Mouse (Mus musculus): ENCODE measurements around the gene Papss2. TPM values are rescaled to one million over a fixed set of nuclear protein-coding genes. Genes with fewer than 3 reads are reported as not detected.

Gene Papss2
- polyA plus RNA-seq, 1 experiment, result 4.9 TPM

DNA sequence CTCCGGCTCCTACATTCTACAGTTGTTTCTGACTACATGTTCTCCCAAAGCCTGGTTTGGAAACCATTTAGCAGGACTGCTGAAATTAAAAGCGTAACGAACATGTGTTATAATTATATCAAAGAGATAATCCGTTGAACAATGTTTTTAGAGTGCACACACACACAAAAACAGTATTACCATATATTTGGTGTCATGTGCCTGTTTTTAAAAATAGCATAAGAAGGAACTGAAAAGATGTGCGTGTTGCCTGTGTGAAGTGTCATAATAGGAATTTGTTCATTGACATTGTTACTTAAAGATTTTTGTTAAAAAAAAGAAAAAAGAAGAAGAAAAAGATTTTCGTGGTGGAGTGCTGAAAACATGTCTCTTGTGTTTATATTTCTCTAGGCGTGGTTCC, 50.3 kb downstream of the Papss2 start:
- Histone ChIP-seq H3K4me1 (ENCODE audit: control insufficient read depth, insufficient read depth, low read length) (no peaks in the 10 kb centered on the region), H3K27ac (ENCODE audit: insufficient read depth, low read length) (no peak overlapping the region), H3K27me3 (ENCODE audit: control insufficient read depth, insufficient read depth, low read length) (no peaks in the 10 kb centered on the region; the same call in 1 of the 2 replicates), H3K4me3 (replicated peaks; ENCODE audit: insufficient read depth, low read depth, low read length) (no peak overlapping the region)
- DNase-seq, result no peak
- no peak for TF ChIP-seq POLR2A (IDR thresholded peaks at IDR 0.05; ENCODE audit: borderline replicate concordance, insufficient read depth, low read length)
- TF ChIP-seq CTCF (IDR thresholded peaks at IDR 0.05; ENCODE audit: borderline replicate concordance, insufficient read depth, low read depth, low read length), result no peak
- WGBS, result 92% methylated on average over 7 of the region's 7 CpGs

DNA sequence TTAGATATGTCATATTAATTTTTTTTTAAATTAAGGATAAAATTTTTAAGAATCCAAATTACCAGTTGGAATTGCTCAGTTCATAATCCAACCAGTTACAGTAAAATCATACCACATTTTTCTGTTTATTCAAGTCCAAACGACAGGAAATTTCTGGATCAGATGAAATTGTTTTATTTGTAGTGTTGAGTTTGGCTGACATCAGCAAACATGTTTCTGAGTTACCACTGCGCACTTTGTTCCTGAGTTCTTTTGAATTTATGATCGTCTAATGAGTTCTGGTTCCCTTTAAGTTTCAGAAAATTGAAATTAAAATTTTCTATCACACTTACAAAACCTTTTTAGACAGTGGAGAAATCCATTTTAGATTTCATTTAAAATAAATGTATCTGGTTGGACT, 50.8 kb downstream of the Papss2 start:
- TF ChIP-seq CTCF (IDR thresholded peaks at IDR 0.05; ENCODE audit: borderline replicate concordance, insufficient read depth, low read depth, low read length), result no peak
- no peak for TF ChIP-seq POLR2A (IDR thresholded peaks at IDR 0.05; ENCODE audit: borderline replicate concordance, insufficient read depth, low read length)
- no peaks in the 10 kb centered on the region for H3K4me1 ChIP-seq (ENCODE audit: control insufficient read depth, insufficient read depth, low read length)
- no peak overlapping the region for H3K27ac ChIP-seq (ENCODE audit: insufficient read depth, low read length)
- no peaks in the 10 kb centered on the region; the same call in 1 of the 2 replicates for H3K27me3 ChIP-seq (ENCODE audit: control insufficient read depth, insufficient read depth, low read length)
- no peak overlapping the region for H3K4me3 ChIP-seq (replicated peaks; ENCODE audit: insufficient read depth, low read depth, low read length)
- no peak for DNase-seq
- 93% methylated on average over 3 of the region's 3 CpGs for WGBS

DNA sequence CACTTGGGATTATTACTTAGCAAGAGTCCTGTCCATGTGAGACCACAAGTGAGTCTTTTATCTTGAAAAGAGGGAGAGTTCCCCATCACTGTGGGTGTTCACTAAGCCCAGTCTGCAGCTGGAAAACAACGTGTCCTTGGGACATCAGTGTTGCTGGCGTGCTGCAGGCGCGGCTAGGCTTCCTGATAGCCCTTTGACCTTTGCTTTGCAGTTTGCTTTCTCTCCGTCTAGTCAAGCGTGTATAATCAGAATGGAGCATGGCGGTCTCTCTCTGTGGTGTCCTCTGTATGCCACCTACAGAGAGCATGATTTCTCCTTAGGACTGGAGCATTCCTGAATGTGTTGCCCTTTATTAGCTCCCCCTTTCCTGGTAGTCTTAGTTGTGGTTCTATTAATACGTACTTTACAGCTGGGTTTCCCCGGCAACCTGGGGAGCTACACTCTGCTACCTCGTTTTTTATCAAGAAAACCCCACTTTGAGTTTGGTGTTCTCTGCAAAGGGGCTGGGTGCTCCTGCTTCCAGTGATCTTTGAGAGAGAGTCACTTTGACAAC, 52.5 kb downstream of the Papss2 start:
- DNase-seq, result no peak
- WGBS, result 26% methylated on average over 10 of the region's 10 CpGs
- Histone ChIP-seq H3K4me3 (replicated peaks; ENCODE audit: insufficient read depth, low read depth, low read length) (no peak overlapping the region), H3K27ac (ENCODE audit: insufficient read depth, low read length) (no peak overlapping the region), H3K4me1 (ENCODE audit: control insufficient read depth, insufficient read depth, low read length) (no peaks in the 10 kb centered on the region), H3K27me3 (ENCODE audit: control insufficient read depth, insufficient read depth, low read length) (no peaks in the 10 kb centered on the region; the same call in 1 of the 2 replicates)
- TF ChIP-seq POLR2A (IDR thresholded peaks at IDR 0.05; ENCODE audit: borderline replicate concordance, insufficient read depth, low read length) (no peak), CTCF (IDR thresholded peaks at IDR 0.05; ENCODE audit: borderline replicate concordance, insufficient read depth, low read depth, low read length) (no peak)

DNA sequence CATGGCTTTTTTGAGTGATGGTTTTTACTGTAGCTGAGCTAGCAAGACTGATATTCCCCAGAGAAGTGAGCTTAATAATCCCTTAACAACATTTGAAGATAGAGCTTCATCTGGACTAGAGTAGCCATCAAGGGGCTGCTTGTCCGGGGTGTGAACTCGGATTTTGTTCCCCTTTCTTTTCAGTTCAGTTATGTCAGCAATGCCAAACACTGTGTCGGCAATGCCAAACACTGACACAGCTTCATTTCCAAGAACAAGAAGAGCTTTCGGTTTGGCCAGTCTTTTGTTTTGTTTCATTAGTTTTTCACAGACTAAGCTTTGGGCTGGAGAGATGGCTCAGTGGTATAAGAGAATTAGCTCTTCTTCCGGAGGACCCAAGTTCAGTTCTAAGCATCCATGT, 55.5 kb downstream of the Papss2 start:
- Histone ChIP-seq H3K4me3 (replicated peaks; ENCODE audit: insufficient read depth, low read depth, low read length) (no peak overlapping the region), H3K27me3 (ENCODE audit: control insufficient read depth, insufficient read depth, low read length) (no peaks in the 10 kb centered on the region), H3K27ac (ENCODE audit: insufficient read depth, low read length) (no peak overlapping the region), H3K4me1 (ENCODE audit: control insufficient read depth, insufficient read depth, low read length) (no peaks in the 10 kb centered on the region)
- TF ChIP-seq CTCF (IDR thresholded peaks at IDR 0.05; ENCODE audit: borderline replicate concordance, insufficient read depth, low read depth, low read length) (no peak), POLR2A (IDR thresholded peaks at IDR 0.05; ENCODE audit: borderline replicate concordance, insufficient read depth, low read length) (no peak)
- DNase-seq, result no peak
- 74% methylated on average over 5 of the region's 5 CpGs for WGBS

DNA sequence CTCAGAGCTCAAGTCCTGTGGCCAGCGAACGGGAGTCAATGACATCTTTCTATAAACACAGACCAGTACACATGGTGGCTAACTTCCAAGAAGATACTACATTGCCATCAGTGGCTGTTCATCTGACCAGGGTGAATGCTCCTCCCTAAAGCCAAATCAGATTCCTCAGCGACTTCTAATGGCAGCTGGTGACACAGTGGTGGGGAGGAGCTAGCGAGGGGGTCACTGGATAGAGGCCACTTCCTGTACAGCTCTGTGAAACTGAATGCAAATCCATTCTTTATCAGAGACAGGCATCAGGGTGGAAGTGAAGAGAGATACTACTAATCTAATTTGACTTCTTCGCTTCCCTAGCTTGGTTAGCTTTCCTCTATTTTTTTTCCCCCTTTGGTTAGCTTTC, 57.5 kb downstream of the Papss2 start:
- Histone ChIP-seq H3K27me3 (ENCODE audit: control insufficient read depth, insufficient read depth, low read length) (no peaks in the 10 kb centered on the region), H3K4me3 (replicated peaks; ENCODE audit: insufficient read depth, low read depth, low read length) (no peak overlapping the region), H3K4me1 (ENCODE audit: control insufficient read depth, insufficient read depth, low read length) (no peaks in the 10 kb centered on the region), H3K27ac (ENCODE audit: insufficient read depth, low read length) (no peak overlapping the region)
- WGBS, result 56% methylated on average over 5 of the region's 5 CpGs
- no peak for DNase-seq
- TF ChIP-seq POLR2A (IDR thresholded peaks at IDR 0.05; ENCODE audit: borderline replicate concordance, insufficient read depth, low read length) (no peak), CTCF (IDR thresholded peaks at IDR 0.05; ENCODE audit: borderline replicate concordance, insufficient read depth, low read depth, low read length) (no peak)

DNA sequence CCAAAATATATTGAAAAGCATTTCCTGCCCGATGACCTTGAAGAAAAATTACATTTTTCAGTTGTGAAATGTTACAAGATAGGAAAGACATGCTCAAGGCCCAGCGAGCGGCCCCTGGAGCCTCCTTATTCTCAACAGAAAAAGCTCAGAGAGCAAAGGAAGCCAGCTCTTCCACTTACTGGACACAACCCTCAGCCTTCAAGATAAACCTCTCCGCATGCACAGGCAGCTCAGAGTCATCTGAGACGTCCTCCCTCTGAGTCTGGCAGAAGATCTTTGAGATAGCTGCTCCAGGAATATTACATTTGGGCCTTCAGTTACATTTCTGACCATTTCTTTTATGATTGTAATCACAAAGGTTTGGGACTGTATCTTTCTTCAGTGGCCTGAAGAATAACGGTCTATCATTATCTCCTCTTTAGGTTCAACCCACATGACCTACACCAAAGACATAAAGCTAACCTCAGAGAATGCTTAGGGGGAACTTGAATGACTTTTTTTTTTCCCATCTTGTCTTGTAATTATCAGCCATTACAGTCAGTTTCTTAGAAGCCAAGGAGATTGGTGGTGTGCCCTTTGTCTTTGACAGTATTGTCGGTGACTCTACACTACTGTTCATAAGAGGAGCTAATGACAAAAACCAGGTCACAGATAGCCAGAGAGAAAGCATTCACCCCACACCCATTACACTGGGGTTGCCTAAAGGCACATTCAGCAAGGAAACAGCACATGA, 58.2 kb downstream of the Papss2 start:
- WGBS, result 92% methylated on average over 7 of the region's 7 CpGs
- no peak for DNase-seq
- Histone ChIP-seq H3K4me1 (ENCODE audit: control insufficient read depth, insufficient read depth, low read length) (no peaks in the 10 kb centered on the region), H3K27ac (ENCODE audit: insufficient read depth, low read length) (no peak overlapping the region), H3K4me3 (replicated peaks; ENCODE audit: insufficient read depth, low read depth, low read length) (no peak overlapping the region), H3K27me3 (ENCODE audit: control insufficient read depth, insufficient read depth, low read length) (no peaks in the 10 kb centered on the region)
- no peak for TF ChIP-seq POLR2A (IDR thresholded peaks at IDR 0.05; ENCODE audit: borderline replicate concordance, insufficient read depth, low read length)

DNA sequence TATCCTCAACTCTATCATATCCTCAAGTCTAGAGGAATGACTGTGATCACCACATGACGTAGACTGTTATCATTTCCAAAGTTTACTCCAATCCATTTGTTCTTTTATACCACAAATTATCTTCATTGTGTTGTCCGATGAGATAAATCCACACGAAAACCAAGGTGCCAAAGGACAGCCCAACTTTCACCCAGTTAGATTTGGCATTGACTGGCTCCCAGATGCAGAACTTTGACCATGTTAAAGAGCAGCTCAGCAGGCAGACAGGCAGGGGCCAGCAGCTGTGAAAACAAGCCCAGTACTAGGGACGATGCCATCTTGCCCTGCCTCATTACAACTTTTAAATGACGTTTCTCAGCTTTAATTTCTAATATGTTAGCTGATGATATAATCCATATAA, 63.8 kb downstream of the Papss2 start:
- Histone ChIP-seq H3K4me3 (replicated peaks; ENCODE audit: insufficient read depth, low read depth, low read length) (no peak overlapping the region), H3K27me3 (ENCODE audit: control insufficient read depth, insufficient read depth, low read length) (no peaks in the 10 kb centered on the region), H3K4me1 (ENCODE audit: control insufficient read depth, insufficient read depth, low read length) (no peaks in the 10 kb centered on the region), H3K27ac (ENCODE audit: insufficient read depth, low read length) (no peak overlapping the region)
- no peak for DNase-seq
- TF ChIP-seq POLR2A (IDR thresholded peaks at IDR 0.05; ENCODE audit: borderline replicate concordance, insufficient read depth, low read length) (no peak), CTCF (IDR thresholded peaks at IDR 0.05; ENCODE audit: borderline replicate concordance, insufficient read depth, low read depth, low read length) (no peak)
- 69% methylated on average over 5 of the region's 5 CpGs for WGBS

DNA sequence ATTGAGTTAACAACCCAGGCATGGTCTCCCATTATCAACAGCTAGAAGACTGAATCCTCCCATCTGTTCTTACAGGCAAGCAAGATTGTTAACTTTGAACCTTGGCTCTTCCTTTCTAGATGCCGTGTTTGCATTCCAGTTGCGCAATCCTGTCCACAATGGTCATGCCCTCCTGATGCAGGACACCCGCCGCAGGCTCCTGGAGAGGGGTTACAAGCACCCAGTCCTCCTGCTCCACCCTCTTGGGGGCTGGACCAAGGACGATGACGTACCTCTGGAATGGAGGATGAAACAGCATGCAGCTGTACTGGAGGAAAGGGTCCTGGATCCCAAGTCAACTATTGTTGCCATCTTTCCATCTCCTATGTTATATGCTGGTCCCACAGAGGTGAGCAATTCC, 67.3 kb downstream of the Papss2 start:
- no peak overlapping the region for H3K27ac ChIP-seq (ENCODE audit: insufficient read depth, low read length)
- WGBS, result 87% methylated on average over 6 of the region's 6 CpGs
- H3K4me3 ChIP-seq (replicated peaks; ENCODE audit: insufficient read depth, low read depth, low read length), result no peak overlapping the region
- no peaks in the 10 kb centered on the region for H3K4me1 ChIP-seq (ENCODE audit: control insufficient read depth, insufficient read depth, low read length)
- DNase-seq, result no peak
- TF ChIP-seq CTCF (IDR thresholded peaks at IDR 0.05; ENCODE audit: borderline replicate concordance, insufficient read depth, low read depth, low read length) (no peak), POLR2A (IDR thresholded peaks at IDR 0.05; ENCODE audit: borderline replicate concordance, insufficient read depth, low read length) (no peak)
- H3K27me3 ChIP-seq (ENCODE audit: control insufficient read depth, insufficient read depth, low read length), result no peaks in the 10 kb centered on the region

All from cerebellum, adult 2 months (tissue).